Mouse (Mus musculus) embryonic fibroblast, embryonic 13.5 days (primary cell): Measurements from ENCODE around the gene Tmco1.

Experiments
- CTCF ChIP-seq: IDR thresholded peaks from 2 replicates; pipeline ENCODE4 v1.5.1; 2011; ENCODE audit warnings: mild to moderate bottlenecking, control low read depth, low read length, moderate library complexity, borderline replicate concordance; ENCODE audit not compliant: insufficient read depth
- POLR2A ChIP-seq: IDR thresholded peaks from 2 replicates; pipeline ENCODE4 v1.6.1; 2011; ENCODE audit warnings: low read depth, mild to moderate bottlenecking, control low read depth, low read length, moderate library complexity

- TF ChIP-seq CTCF, result no peak
- no peak for TF ChIP-seq POLR2A
Measured at GRCm38 (mm10) chr1:167380223-167380622, 72.0 kb downstream of the Tmco1 start.
